Mouse (Mus musculus) lung, embryonic 15.5 days (tissue): ENCODE data around the gene Tnfsf15. TPM values are rescaled to one million over a fixed set of nuclear protein-coding genes. Genes with fewer than 3 reads are reported as not detected.

Source experiments
- ATAC-seq: fragments of 200-750 bp; cut with Nextera tagmentation; 2 replicates; pipeline ENCODE4 v1.8.0; 2017; ENCODE audit warnings: moderate number of reproducible peaks, borderline replicate concordance; ENCODE audit not compliant: low FRiP score, low TSS enrichment; ENCODE audit errors: extremely low read depth
- H3K27ac ChIP-seq: fragments of 300-500 bp; sonication (generic); 2 replicates; pipeline ENCODE4 v1.5.1; 2015; ENCODE audit warnings: moderate library complexity, mild to moderate bottlenecking, inconsistent platforms
- H3K27me3 ChIP-seq: fragments of 300-500 bp; sonication (generic); 2 replicates; pipeline ENCODE4 v1.6.1; 2015; ENCODE audit warnings: inconsistent platforms
- H3K36me3 ChIP-seq: fragments of 300-500 bp; sonication (generic); 2 replicates; pipeline ENCODE4 v1.6.1; 2015; ENCODE audit warnings: inconsistent platforms
- H3K4me1 ChIP-seq: fragments of 300-500 bp; sonication (generic); 2 replicates; pipeline ENCODE4 v1.6.1; 2015; ENCODE audit warnings: inconsistent platforms
- H3K4me2 ChIP-seq: fragments of 300-500 bp; sonication (generic); 2 replicates; pipeline ENCODE4 v1.6.1; 2015; ENCODE audit warnings: inconsistent platforms, mild to moderate bottlenecking, moderate library complexity
- H3K4me3 ChIP-seq: fragments of 300-500 bp; sonication (generic); 2 replicates; pipeline ENCODE4 v1.5.1; 2015; ENCODE audit warnings: mild to moderate bottlenecking, inconsistent platforms
- H3K9ac ChIP-seq: fragments of 300-500 bp; sonication (generic); 2 replicates; pipeline ENCODE4 v1.6.1; 2015; ENCODE audit warnings: inconsistent platforms
- H3K9me3 ChIP-seq: fragments of 300-500 bp; sonication (generic); 2 replicates; pipeline ENCODE4 v1.6.1; 2016; ENCODE audit warnings: inconsistent platforms
- WGBS: fragments of 180-500 bp; shearing (Covaris S2); methylation state at CpG from one replicate; pipeline ENCODE4 v1.1.7; 2015; 5-methylcytosine and 5-hydroxymethylcytosine counted together
- polyA plus RNA-seq: library from polyadenylated mRNA; unstranded; fragments of >200 nt; fragmentation: Nextera tagmentation; extraction: Ambion mirVana; gene quantifications from 2 replicates; pipeline ENCODE4 v1.2.1, GENCODE M21; 2015

The Tnfsf15 gene
- polyA plus RNA-seq, 1 experiment from 2014 or later, result 0.27 TPM

GRCm38 (mm10) chr4:63757527-63758154 is 12.7 kb upstream of the Tnfsf15 start:
- Histone ChIP-seq H3K9ac (no peak overlapping the region), H3K27ac (no peak overlapping the region), H3K4me3 (no peak overlapping the region), H3K9me3 (no peaks in the 10 kb centered on the region), H3K4me2 (no peak overlapping the region), H3K4me1 (peaks cover 21% of the 10 kb centered on the region), H3K27me3 (peaks cover 4% of the 10 kb centered on the region; the same call in 1 of the 2 replicates), H3K36me3 (no peaks in the 10 kb centered on the region)
- 79% methylated on average over 6 of the region's 6 CpGs for WGBS
- no peak for ATAC-seq

GRCm38 (mm10) chr4:63756072-63756471 is 11.2 kb upstream of the Tnfsf15 start:
- no peak overlapping the region for H3K4me2 ChIP-seq
- H3K4me1 ChIP-seq, result peaks cover 28% of the 10 kb centered on the region
- H3K4me3 ChIP-seq, result no peak overlapping the region
- ATAC-seq, result no peak
- no peaks in the 10 kb centered on the region for H3K9me3 ChIP-seq
- whole genome bisulfite sequencing, result 59% methylated on average over 2 of the region's 2 CpGs
- H3K36me3 ChIP-seq, result no peaks in the 10 kb centered on the region
- no peak overlapping the region for H3K9ac ChIP-seq
- H3K27ac ChIP-seq, result no peak overlapping the region
- H3K27me3 ChIP-seq, result peaks cover 4% of the 10 kb centered on the region; the same call in 1 of the 2 replicates

GRCm38 (mm10) chr4:63754467-63755020 is 9.6 kb upstream of the Tnfsf15 start:
- no peak overlapping the region for H3K9ac ChIP-seq
- WGBS, result 74% methylated on average over 9 of the region's 9 CpGs
- ATAC-seq, result no peak
- H3K4me1 ChIP-seq, result peaks cover 28% of the 10 kb centered on the region
- H3K27me3 ChIP-seq, result peaks cover 9% of the 10 kb centered on the region; the same call in 1 of the 2 replicates
- H3K4me3 ChIP-seq, result no peak overlapping the region
- H3K27ac ChIP-seq, result no peak overlapping the region
- no peaks in the 10 kb centered on the region for H3K36me3 ChIP-seq
- H3K9me3 ChIP-seq, result no peaks in the 10 kb centered on the region
- no peak overlapping the region for H3K4me2 ChIP-seq

DNA sequence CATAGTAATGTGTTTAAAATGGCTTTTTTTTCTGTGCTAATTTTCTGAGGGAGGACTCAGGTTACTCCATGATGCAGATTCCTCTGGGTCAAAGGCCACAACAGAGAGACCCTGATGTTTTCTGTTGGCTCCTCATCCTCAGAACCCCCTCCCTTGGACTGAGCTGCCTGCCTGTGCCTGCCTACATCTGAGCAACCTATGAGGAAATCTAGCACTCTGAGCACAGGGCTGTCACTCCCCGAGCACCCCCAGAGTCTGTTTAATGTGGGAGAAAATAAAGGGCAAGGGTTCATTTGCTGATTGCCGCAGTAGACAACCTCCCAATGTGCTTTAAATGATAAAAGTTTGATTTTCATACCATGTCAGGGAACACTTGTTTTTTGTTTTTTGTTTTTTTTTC is 8.9 kb upstream of the Tnfsf15 start:
- H3K9me3 ChIP-seq, result no peaks in the 10 kb centered on the region
- no peak for ATAC-seq
- H3K9ac ChIP-seq, result no peak overlapping the region
- H3K4me2 ChIP-seq, result no peak overlapping the region
- no peaks in the 10 kb centered on the region for H3K36me3 ChIP-seq
- H3K27ac ChIP-seq, result no peak overlapping the region
- H3K4me1 ChIP-seq, result peaks cover 28% of the 10 kb centered on the region
- peaks cover 9% of the 10 kb centered on the region; the same call in 1 of the 2 replicates for H3K27me3 ChIP-seq
- H3K4me3 ChIP-seq, result no peak overlapping the region
- WGBS, result 56% methylated on average over 2 of the region's 2 CpGs

DNA sequence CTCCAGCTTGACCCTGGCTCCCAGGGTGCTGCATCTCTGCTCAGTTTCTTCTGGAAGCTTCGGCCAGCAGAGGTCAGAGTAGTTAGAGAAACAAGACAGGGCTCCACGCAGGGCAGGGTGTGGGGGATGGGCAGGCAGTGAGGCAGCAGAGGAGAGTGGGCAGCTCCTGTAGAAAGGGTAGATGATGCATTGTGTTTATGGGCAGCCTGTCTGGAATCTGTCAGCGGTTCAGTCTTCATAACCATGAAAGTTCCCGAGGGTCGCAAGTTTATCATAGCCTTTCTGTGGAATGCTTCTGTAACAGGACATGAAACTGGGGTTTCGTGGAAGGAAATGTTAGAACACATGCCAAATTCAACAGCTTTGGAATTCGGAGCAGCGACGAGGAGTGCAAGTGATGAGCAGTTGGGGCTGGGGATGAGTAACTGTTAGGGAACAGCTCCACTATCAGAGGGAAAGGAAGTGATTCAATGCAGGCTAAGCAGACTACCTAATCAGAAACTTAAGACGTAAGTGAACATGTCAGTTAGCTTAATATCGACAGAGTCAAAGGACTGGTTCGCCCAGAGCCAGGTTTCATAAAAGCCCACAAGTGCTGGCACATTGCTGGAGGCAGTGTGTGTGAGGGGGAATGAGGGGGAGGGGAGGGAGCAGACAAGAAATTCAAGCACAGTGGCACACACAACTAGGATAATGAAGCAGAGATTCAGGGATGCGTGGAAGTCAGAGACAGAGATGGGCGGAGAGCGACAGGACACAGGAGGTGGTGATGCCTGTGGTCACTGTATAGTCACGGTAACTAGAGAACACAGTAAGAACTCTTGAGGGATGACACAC is 8.0 kb upstream of the Tnfsf15 start:
- Histone ChIP-seq H3K9me3 (no peaks in the 10 kb centered on the region), H3K4me3 (no peak overlapping the region), H3K9ac (no peak overlapping the region), H3K4me1 (peaks cover 28% of the 10 kb centered on the region), H3K27ac (no peak overlapping the region), H3K27me3 (peaks cover 9% of the 10 kb centered on the region; the same call in 1 of the 2 replicates), H3K36me3 (no peaks in the 10 kb centered on the region), H3K4me2 (0 out of 2 replicates have a peak overlapping the region, but pooled peaks have one; percentile 12)
- WGBS, result 24% methylated on average over 16 of the region's 16 CpGs
- ATAC-seq, result peak; percentile 83

GRCm38 (mm10) chr4:63748061-63748730 is 3.3 kb upstream of the Tnfsf15 start:
- H3K27me3 ChIP-seq, result 0 out of 2 replicates have a peak, but pooled peaks cover 4% of the 10 kb centered on the region
- ATAC-seq, result no peak
- H3K4me2 ChIP-seq, result no peak overlapping the region
- WGBS, result 60% methylated on average over 3 of the region's 3 CpGs
- H3K9ac ChIP-seq, result no peak overlapping the region
- H3K27ac ChIP-seq, result no peak overlapping the region
- H3K4me3 ChIP-seq, result no peak overlapping the region
- no peaks in the 10 kb centered on the region for H3K9me3 ChIP-seq
- no peaks in the 10 kb centered on the region for H3K36me3 ChIP-seq
- H3K4me1 ChIP-seq, result peaks cover 37% of the 10 kb centered on the region

- Histone ChIP-seq H3K27ac (peak overlapping the region; percentile 85), H3K4me1 (peaks cover 42% of the 10 kb centered on the region), H3K4me3 (no peak overlapping the region), H3K9ac (no peak overlapping the region), H3K4me2 (peak overlapping the region; percentile 46), H3K9me3 (no peaks in the 10 kb centered on the region), H3K27me3 (no peaks in the 10 kb centered on the region), H3K36me3 (no peaks in the 10 kb centered on the region)
- 32% methylated on average over 6 of the region's 6 CpGs for WGBS
- no peak; the same call in 1 of the 2 replicates for ATAC-seq
Measured at GRCm38 (mm10) chr4:63745271-63745670, 358 bp upstream of the Tnfsf15 start.

DNA sequence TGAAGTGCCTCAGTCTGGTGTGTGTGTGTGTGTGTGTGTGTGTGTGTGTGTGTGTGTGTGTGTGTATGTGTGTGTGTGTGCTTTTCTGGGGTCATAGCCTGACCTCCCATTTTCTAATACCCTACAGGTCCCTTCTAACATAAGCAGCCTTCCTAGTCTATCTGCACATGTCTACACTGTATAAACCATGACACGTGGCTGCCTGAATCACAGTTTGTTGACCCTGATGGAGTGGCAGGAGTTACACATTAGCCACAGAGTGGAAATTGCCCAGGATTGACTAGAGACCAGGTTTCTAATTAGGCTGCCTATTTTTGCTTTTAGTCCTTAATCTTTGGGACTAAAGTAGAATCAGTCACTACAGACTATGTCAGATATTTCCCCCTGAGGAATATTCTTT is 1.3 kb downstream of the Tnfsf15 start:
- Histone ChIP-seq H3K4me2 (no peak overlapping the region), H3K4me3 (no peak overlapping the region), H3K9ac (no peak overlapping the region), H3K9me3 (no peaks in the 10 kb centered on the region), H3K36me3 (no peaks in the 10 kb centered on the region), H3K27ac (no peak overlapping the region), H3K4me1 (peaks cover 54% of the 10 kb centered on the region), H3K27me3 (no peaks in the 10 kb centered on the region)
- no peak for ATAC-seq
- WGBS, result 7% methylated on average over 1 of the region's 1 CpGs

DNA sequence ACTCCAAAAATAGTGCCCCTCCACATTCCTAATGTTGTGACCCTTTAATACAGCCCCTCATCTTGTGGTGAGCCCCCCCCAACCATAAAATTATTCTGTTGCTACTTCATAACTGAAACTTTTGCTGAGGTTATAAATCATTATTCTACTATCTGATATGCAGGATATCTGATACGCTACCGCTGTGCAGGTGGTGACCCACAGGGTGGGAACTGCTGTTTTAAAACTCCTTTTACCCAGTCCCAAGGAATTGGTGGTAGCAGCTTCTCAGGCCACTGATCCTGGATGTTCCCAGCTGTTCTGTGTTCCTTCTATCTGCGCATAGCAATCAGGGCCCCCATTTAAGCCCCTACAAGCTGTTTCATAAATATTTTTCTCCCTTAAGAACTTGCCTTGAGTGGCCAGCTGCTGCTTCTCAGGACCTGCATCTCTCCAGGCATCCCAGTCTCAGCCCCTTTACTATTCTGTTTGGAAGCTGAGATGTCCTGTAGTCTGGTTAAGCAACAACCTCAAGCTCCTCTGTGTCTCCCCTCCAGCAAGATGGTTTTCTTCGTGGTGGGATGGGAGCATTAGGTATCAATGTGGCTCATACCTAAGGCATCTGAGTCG is 2.0 kb downstream of the Tnfsf15 start:
- Histone ChIP-seq H3K27me3 (no peaks in the 10 kb centered on the region), H3K9ac (no peak overlapping the region), H3K4me1 (peaks cover 58% of the 10 kb centered on the region), H3K4me2 (no peak overlapping the region), H3K36me3 (no peaks in the 10 kb centered on the region), H3K4me3 (no peak overlapping the region), H3K27ac (no peak overlapping the region), H3K9me3 (no peaks in the 10 kb centered on the region)
- ATAC-seq, result no peak
- 79% methylated on average over 5 of the region's 5 CpGs for WGBS

GRCm38 (mm10) chr4:63742101-63742500 is 2.8 kb downstream of the Tnfsf15 start:
- Histone ChIP-seq H3K27ac (peak overlapping the region; percentile 29; the same call in 1 of the 2 replicates), H3K27me3 (no peaks in the 10 kb centered on the region), H3K36me3 (no peaks in the 10 kb centered on the region), H3K4me2 (no peak overlapping the region), H3K9ac (no peak overlapping the region), H3K4me3 (no peak overlapping the region), H3K9me3 (no peaks in the 10 kb centered on the region), H3K4me1 (peaks cover 58% of the 10 kb centered on the region)
- 42% methylated on average over 7 of the region's 7 CpGs for WGBS
- ATAC-seq, result peak; percentile 33; the same call in 1 of the 2 replicates

DNA sequence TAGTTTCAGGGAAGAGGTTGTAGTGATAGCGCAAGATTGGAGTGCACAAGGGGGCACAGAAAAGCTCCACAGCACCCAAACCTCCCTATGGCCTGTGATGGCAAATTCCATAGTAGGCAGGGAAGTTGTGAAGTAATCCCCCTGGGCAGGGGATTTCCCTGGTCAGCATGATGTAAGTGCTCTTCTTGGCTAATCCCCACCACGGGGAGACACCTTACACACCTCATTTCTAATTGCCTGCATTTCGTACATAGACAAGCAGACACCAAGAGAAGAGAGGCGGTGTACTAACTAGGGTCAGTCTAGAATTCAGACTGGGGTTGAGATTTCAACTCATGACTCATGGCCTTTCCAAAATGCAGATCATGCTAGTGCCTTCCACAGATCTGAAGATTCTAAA is 4.2 kb downstream of the Tnfsf15 start:
- no peak overlapping the region for H3K4me2 ChIP-seq
- H3K27me3 ChIP-seq, result no peaks in the 10 kb centered on the region
- peaks cover 55% of the 10 kb centered on the region for H3K4me1 ChIP-seq
- no peak for ATAC-seq
- no peak overlapping the region for H3K4me3 ChIP-seq
- no peak overlapping the region for H3K9ac ChIP-seq
- H3K36me3 ChIP-seq, result no peaks in the 10 kb centered on the region
- WGBS, result 85% methylated on average over 4 of the region's 4 CpGs
- no peaks in the 10 kb centered on the region for H3K9me3 ChIP-seq
- H3K27ac ChIP-seq, result no peak overlapping the region
